Mouse (Mus musculus) mesoderm, embryonic 11.5 days (tissue): ENCODE results near the gene Lamtor2.
"Not testable (repeated sequence)": the region's sequence is repeated elsewhere in the genome, so short reads cannot be mapped to it uniquely, and the experiment has no call there.

Source experiments
- DNase-seq: peaks from one replicate; pipeline ENCODE4 v3.0.0-alpha.2; 2012; ENCODE audit warnings: low read depth, low spot score

The Lamtor2 gene

DNA sequence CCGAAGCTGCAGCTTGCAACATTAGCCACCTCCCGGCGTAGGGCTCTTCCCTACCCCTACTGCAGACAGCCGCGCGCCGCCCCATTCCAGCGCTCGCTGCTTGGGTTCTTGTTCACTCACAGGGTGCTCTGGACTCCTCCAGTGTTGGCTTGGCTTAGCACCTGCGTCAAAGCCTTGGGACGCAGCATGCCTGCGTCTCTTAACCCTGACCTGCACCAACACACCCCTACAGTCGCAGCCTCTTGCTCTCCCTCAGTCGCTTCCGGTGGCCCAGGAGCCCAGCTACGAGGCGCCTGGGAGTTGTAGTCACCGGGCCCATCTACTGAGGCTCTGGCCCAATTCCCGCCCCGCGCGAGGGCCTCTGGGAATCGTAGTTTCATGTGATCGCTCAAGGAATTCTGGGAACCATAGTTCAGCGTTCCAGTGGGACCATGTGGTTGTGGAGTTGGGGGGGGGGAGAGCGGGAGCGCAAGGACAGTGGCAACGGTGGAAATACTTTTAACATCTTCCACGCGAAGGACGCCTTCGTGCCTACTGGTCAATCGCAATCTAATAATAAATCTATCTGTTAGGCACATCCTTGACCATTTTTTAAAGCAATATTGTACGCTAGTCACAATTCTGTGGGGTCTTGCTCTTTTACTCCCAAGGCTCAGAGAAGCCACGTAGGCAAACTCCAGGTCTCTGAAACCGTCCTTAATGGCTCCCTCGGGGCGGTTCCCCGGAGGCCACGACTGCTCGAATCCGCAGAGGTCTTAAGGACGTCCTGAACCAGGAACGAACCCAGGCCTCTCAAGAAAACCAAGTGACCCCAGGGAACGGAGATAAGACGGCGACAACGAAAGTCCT, at the start of gene Lamtor2:
TSS of gene Lamtor2 (minus strand) at position 399 of the 849 bp plus-strand sequence.
- DNase-seq, result peak; percentile 98

GRCm38 (mm10) chr3:88602466-88602865, 49.6 kb upstream of the Lamtor2 start:
- DNase-seq, result no peak

GRCm38 (mm10) chr3:88596547-88596946, 43.7 kb upstream of the Lamtor2 start:
- DNase-seq, result not testable (repeated sequence)

GRCm38 (mm10) chr3:88593893-88594580, 41.2 kb upstream of the Lamtor2 start:
- no peak for DNase-seq

DNA sequence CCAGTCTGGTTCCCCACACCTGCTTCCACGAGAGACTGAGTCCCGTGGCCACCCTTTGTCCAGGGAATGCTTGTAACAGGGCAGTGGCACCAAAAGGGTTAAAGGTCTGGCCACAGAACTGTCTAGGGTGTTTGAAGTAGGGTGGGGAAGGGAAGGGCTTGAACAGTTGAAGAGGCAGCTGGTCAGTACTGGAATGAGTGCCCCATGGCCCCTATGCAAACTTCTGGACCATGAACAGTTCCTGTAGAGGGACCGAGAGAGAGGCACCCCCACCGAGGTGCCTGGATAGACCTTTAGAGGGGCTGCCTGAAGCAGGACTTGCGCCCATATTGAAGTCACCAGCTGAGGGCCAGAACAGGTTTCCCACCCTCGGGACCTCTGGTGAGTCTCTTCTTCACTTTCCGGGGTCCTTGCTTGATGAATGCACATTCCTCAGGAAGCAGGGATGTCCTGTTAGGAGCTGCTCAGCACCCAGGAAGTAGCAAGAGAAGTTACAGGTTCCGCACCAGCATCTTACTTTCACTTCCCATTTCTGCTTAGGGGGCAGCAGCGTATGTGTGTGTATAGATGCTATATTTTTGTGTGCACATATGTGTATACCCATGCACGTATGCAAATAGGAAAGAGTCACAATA, 40.2 kb upstream of the Lamtor2 start:
- DNase-seq, result no peak

GRCm38 (mm10) chr3:88591950-88592731, 39.3 kb upstream of the Lamtor2 start:
- DNase-seq, result peak; percentile 76

GRCm38 (mm10) chr3:88591044-88591443, 38.2 kb upstream of the Lamtor2 start:
- no peak for DNase-seq

- DNase-seq, result no peak
Observed at GRCm38 (mm10) chr3:88590246-88590645, 37.4 kb upstream of the Lamtor2 start.

DNA sequence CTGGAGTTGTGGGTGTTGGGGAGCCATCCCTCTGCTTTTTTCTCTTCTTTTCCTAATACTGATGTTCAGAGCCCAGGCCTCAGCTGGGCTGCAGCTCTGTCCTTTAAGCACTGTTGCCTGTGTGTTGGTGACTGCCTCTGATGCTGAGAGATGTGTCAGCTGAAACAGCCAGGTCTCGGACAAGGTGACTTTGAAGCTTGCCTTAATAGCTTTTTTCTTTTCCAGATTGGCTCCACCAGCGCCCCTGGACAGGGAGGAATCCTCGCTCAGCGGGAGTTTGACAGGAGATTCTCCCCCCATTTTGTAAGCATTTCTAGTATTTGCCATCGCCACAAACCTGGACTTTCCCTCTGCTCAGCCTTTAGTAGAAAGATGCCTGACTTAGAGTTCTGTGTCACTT, 33.8 kb upstream of the Lamtor2 start:
- no peak for DNase-seq

- DNase-seq, result no peak
Observed at GRCm38 (mm10) chr3:88585769-88586168, 32.9 kb upstream of the Lamtor2 start.

DNA sequence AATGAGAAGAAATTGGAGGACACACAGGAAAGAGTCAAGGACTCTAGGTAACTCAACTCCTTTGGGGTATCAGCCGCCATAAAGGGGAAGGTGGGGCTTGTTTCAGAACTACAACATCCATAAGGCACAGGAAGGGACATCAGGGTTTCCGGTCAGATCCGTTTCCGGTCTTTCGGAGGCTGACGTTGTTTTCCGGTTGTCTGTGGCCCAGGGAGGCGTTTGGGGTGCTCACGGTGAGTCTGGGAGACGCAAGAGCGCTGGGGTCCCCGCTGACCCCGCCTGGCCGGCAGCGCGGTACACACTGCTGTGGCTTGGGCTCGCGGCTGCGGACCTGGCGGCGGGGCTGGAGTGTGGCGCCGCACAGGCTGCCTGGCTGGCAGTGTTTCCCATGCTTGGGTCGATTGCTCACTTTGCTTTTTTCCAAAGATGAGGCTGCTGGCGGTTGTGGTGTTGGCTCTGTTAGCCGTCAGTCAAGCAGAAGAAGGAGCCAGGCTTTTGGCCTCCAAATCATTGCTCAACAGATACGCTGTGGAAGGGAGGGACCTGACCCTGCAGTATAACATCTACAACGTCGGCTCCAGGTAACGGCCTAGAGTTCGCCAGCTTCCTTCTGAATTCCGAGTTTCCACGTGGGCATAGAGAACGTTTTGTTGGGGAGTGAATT, 26.7 kb upstream of the Lamtor2 start:
- DNase-seq, result peak; percentile 75

- no peak for DNase-seq
Observed at GRCm38 (mm10) chr3:88578498-88579424, 25.9 kb upstream of the Lamtor2 start.

- DNase-seq, result not testable (repeated sequence)
Observed at GRCm38 (mm10) chr3:88577846-88578245, 25.0 kb upstream of the Lamtor2 start.

DNA sequence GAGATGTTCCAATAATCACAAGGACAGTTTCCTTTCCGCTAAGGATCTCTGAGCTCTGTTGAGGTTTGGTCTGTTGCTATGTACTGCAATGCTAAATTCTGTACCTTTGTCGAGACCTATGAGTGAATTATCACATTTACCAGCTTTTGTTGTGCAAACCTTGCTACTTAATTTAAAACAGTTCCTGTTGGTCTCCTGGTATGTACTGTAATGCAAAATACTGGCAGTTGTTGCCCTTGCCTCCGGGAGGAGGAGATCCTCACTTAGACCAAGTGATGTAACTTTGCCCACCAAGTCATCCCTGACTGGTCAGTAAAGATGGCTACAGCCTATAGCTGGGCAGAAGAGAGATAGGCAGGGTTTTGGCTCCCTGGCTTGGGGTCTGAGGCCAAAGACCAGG, 22.7 kb upstream of the Lamtor2 start, which contains the start of gene Ssr2:
TSS of gene Ssr2 (plus strand) at position 337 of the 400 bp plus-strand sequence.
- DNase-seq, result no peak

GRCm38 (mm10) chr3:88573810-88574209, 20.9 kb upstream of the Lamtor2 start:
- DNase-seq, result no peak

- no peak for DNase-seq
Observed at GRCm38 (mm10) chr3:88572835-88573234, 20.0 kb upstream of the Lamtor2 start.

DNA sequence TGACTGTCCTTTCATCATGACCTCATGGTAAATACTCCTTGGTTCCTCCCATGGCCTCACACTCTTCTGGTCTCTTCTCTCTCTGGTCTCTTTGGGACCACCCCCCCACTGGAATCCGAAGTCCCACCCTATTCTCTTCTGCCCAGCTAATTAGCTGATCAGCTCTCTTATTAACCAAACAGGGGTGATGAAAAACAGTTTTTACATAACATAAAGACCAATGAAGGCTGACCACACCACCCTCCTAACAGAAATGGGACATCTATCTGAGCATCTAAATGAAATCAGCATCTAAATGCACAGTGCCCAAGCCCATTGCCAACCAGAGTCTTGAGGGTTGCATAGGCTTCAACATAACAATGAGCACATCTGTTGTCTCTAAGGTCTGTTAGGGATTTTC, 19.0 kb upstream of the Lamtor2 start:
- no peak for DNase-seq

- DNase-seq, result no peak
Observed at GRCm38 (mm10) chr3:88570341-88570740, 17.5 kb upstream of the Lamtor2 start.

- DNase-seq, result no peak
Observed at GRCm38 (mm10) chr3:88569694-88570093, 16.8 kb upstream of the Lamtor2 start.

DNA sequence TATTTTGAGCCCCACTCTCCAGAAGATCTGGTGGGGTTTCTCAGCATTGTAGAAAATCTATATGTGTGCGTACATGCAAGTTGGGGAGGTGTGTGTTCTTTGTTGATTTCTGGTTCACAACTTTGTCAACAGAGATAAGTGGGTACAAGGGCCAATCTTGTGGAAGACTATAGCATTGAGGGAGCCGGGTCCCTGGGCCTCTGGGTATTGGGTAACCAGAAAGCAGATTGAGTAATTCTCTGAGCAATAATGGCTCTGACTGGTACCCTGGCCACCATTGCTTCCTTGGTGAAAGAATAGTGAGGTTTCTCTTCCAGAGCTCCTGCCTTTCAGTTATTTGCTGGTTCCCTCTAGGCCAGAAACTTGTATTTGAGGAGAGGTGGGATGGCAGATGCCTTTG, 16.2 kb upstream of the Lamtor2 start:
- DNase-seq, result no peak
